Mouse (Mus musculus) cortical plate, adult 2 months (tissue): Measurements from ENCODE around the gene Nudt22.

Experiments
- CTCF ChIP-seq: fragments of 200-500 bp; IDR thresholded peaks from 2 replicates; pipeline ENCODE4 v1.5.1; 2011; ENCODE audit warnings: mild to moderate bottlenecking, control low read depth, low read length; ENCODE audit not compliant: insufficient read depth; ENCODE audit errors: extremely low read depth
- POLR2A ChIP-seq: fragments of 200-500 bp; IDR thresholded peaks from 2 replicates; pipeline ENCODE4 v1.6.1; 2011; ENCODE audit warnings: mild to moderate bottlenecking, low read length, control low read depth; ENCODE audit not compliant: insufficient read depth; ENCODE audit errors: extremely low read depth

- TF ChIP-seq CTCF, result no peak
- TF ChIP-seq POLR2A, result 0 out of 2 replicates have a peak, but pooled peaks have one; percentile 5
These were observed 20.1 kb downstream of the Nudt22 start, which contains the start of gene Plcb3 for GRCm38 (mm10) chr19:6975537-6976521.
